Mouse (Mus musculus) brain, embryonic 14.5 days (tissue): ENCODE results near the gene Trim75.

ENCODE experiments used
- CTCF ChIP-seq: fragments of 200-500 bp; IDR thresholded peaks from 2 replicates; pipeline ENCODE4 v1.5.1; 2012; ENCODE audit warnings: inconsistent platforms, mild to moderate bottlenecking, moderate library complexity, borderline replicate concordance; ENCODE audit not compliant: insufficient read depth, insufficient read length; ENCODE audit errors: extremely low read depth
- POLR2A ChIP-seq: fragments of 200-500 bp; IDR thresholded peaks from 2 replicates; pipeline ENCODE4 v1.6.1; 2012; ENCODE audit warnings: mild to moderate bottlenecking, inconsistent platforms, borderline replicate concordance; ENCODE audit not compliant: poor library complexity, insufficient read depth, insufficient read length, severe bottlenecking; ENCODE audit errors: extremely low read depth

DNA sequence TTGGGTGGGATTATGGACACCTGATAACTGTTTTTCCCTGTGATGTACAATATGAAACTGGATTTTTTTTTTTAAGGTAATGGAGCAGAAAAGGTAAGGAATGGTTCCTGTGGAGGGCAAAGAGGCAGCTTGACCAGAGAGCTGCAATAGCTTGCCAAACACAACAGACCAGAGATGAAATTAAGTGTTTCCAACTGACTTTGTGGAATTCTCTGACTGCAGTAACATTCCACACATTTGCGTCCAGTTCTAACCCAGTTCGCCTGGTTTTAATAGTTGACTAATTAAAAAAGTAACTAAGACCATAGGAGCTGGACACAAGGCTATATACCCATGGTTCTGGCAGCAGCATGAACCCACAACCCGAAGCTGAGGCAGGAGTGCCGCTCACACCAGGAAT is 42.1 kb upstream of the Trim75 start:
- no peak for TF ChIP-seq CTCF
- no peak for TF ChIP-seq POLR2A
